In genomic region chr11:113811546-113812339, GRCm38 (mm10) we compare ENCODE assay signal across 9 mouse cellular contexts.
DNase-seq lines count a peak whose midpoint lies in the region; ATAC-seq and TF ChIP-seq lines count a peak whose summit lies in the region.
"Had no signal": no experiment of that assay in that cellular context is flagged by ENCODE, and none has a peak within 500 bp of the region (broad histone marks: within the 10 kb centered on the region; RNA-seq: fewer than 3 reads in every experiment).

No protein-coding gene starts in this region.

- TF ChIP-seq EP300 in ES-Bruce4 (IDR thresholded peaks at IDR 0.05; ENCODE audit: insufficient read depth, low read depth, low read length) = no peak

- H3K36me3 ChIP-seq in hindbrain, embryonic 10.5 days = no peaks in the 10 kb centered on the region
- H3K36me3 ChIP-seq in hindbrain, embryonic 13.5 days = 0 out of 2 replicates have a peak, but pooled peaks cover 4% of the 10 kb centered on the region
- H3K36me3 ChIP-seq in ES-Bruce4 (ENCODE audit: control insufficient read depth, insufficient read depth, low read length, poor library complexity, severe bottlenecking) = no peaks in the 10 kb centered on the region
- no peaks in the 10 kb centered on the region for H3K36me3 ChIP-seq in hindbrain, postnatal 0 days (ENCODE audit: insufficient read depth, low read length)

- peaks cover 32% of the 10 kb centered on the region for H3K4me1 ChIP-seq in hindbrain, embryonic 10.5 days (replicated peaks)
- peaks cover 17% of the 10 kb centered on the region for H3K4me1 ChIP-seq in hindbrain, embryonic 13.5 days (replicated peaks)
- H3K4me1 ChIP-seq in ES-Bruce4 (ENCODE audit: control insufficient read depth, insufficient read depth, low read length) = peaks cover 2% of the 10 kb centered on the region
- H3K4me1 ChIP-seq in hindbrain, postnatal 0 days (ENCODE audit: insufficient read depth, low read length) = 0 out of 2 replicates have a peak, but pooled peaks cover 5% of the 10 kb centered on the region

- 69% methylated on average over 20 of the region's 20 CpGs for WGBS in hindbrain, embryonic 10.5 days
- 63% methylated on average over 20 of the region's 20 CpGs for WGBS in hindbrain, embryonic 13.5 days
- WGBS in hindbrain, postnatal 0 days = 64% methylated on average over 20 of the region's 20 CpGs

- no peak; the same call in 1 of the 2 replicates for ATAC-seq in hindbrain, embryonic 13.5 days (ENCODE audit: low FRiP score)
- peak; percentile 11 for ATAC-seq in CD4-positive, CD25-positive, alpha-beta regulatory T cell, adult 4 months
- no peak for ATAC-seq in hindbrain, postnatal 0 days
- no peak for ATAC-seq in cerebellum, adult (ENCODE audit: insufficient number of reproducible peaks, low FRiP score, low TSS enrichment)

- H3K9ac ChIP-seq in hindbrain, embryonic 13.5 days = no peak overlapping the region
- no peak overlapping the region for H3K9ac ChIP-seq in ES-Bruce4 (ENCODE audit: low read depth, poor library complexity, severe bottlenecking)
- H3K9ac ChIP-seq in hindbrain, postnatal 0 days (replicated peaks; ENCODE audit: low read length) = no peak overlapping the region

- no peak overlapping the region for H3K4me2 ChIP-seq in hindbrain, embryonic 13.5 days
- no peak overlapping the region for H3K4me2 ChIP-seq in hindbrain, postnatal 0 days (ENCODE audit: low read depth, low read length)

- peak overlapping the region; percentile 53; the same call in 1 of the 2 replicates for H3K27ac ChIP-seq in hindbrain, embryonic 10.5 days
- H3K27ac ChIP-seq in hindbrain, embryonic 13.5 days = no peak overlapping the region
- H3K27ac ChIP-seq in ES-Bruce4 (ENCODE audit: insufficient read depth, low read length) = no peak overlapping the region
- no peak overlapping the region for H3K27ac ChIP-seq in hindbrain, postnatal 0 days

- intact Hi-C loops in left cerebral cortex, postnatal 14 days (cut with DNase I) = loop anchor here (2.0 to 10.0 kb wide), 4 partner anchors 61 to 637 kb away; partner anchors contain the start of genes Cdc42ep4 and Slc39a11

- peak; percentile 44 for TF ChIP-seq CTCF in ES-Bruce4 (IDR thresholded peaks at IDR 0.05; ENCODE audit: low read depth, low read length)
- TF ChIP-seq CTCF in hindbrain, postnatal 0 days (IDR thresholded peaks at IDR 0.05; ENCODE audit: low read depth) = peak; percentile 55

- H3K4me3 ChIP-seq in hindbrain, embryonic 10.5 days = no peak overlapping the region
- no peak overlapping the region for H3K4me3 ChIP-seq in hindbrain, embryonic 13.5 days
- no peak overlapping the region for H3K4me3 ChIP-seq in ES-Bruce4 (ENCODE audit: low read depth, low read length)
- no peak overlapping the region for H3K4me3 ChIP-seq in hindbrain, postnatal 0 days (ENCODE audit: low read length)

- DNase-seq in hindbrain, embryonic 10.5 days (ENCODE audit: low spot score) = no peak
- DNase-seq in hindbrain, postnatal 0 days (ENCODE audit: low spot score) = no peak
- no peak for DNase-seq in left cerebral cortex, postnatal 14 days (ENCODE audit: low spot score in 2 of 2)
- DNase-seq in cerebellum, adult 9-11 months = no peak

- H3K9me3 ChIP-seq in hindbrain, embryonic 10.5 days = no peaks in the 10 kb centered on the region
- no peaks in the 10 kb centered on the region for H3K9me3 ChIP-seq in hindbrain, embryonic 13.5 days
- H3K9me3 ChIP-seq in ES-Bruce4 (replicated peaks; ENCODE audit: control insufficient read depth, insufficient read depth, low read length, poor library complexity, severe bottlenecking) = no peaks in the 10 kb centered on the region
- H3K9me3 ChIP-seq in hindbrain, postnatal 0 days (ENCODE audit: low read length) = no peaks in the 10 kb centered on the region

- TF ChIP-seq POLR2A in ES-Bruce4 (IDR thresholded peaks at IDR 0.05; ENCODE audit: insufficient read depth, low read length) = no peak

- no peaks in the 10 kb centered on the region; the same call in 1 of the 2 replicates for H3K27me3 ChIP-seq in hindbrain, embryonic 10.5 days (ENCODE audit: insufficient read depth, poor library complexity, severe bottlenecking)
- no peaks in the 10 kb centered on the region for H3K27me3 ChIP-seq in hindbrain, embryonic 13.5 days
- H3K27me3 ChIP-seq in ES-Bruce4 (ENCODE audit: control insufficient read depth, insufficient read depth, low read length, poor library complexity, severe bottlenecking) = no peaks in the 10 kb centered on the region
- no peaks in the 10 kb centered on the region for H3K27me3 ChIP-seq in hindbrain, postnatal 0 days (ENCODE audit: insufficient read depth, low read length)
- H3K27me3 ChIP-seq: Patski had no signal
